9 mouse cellular contexts compared by ENCODE assay signal in genomic region chr11:42419791-42420633, GRCm38 (mm10). TPM values are rescaled to one million over a fixed set of nuclear protein-coding genes. Genes with fewer than 3 reads are reported as not detected.
A peak's percentile ranks its signal among the peaks of the same experiment; 100 is the strongest.
DNase-seq lines count a peak whose midpoint lies in the region; ATAC-seq and TF ChIP-seq lines count a peak whose summit lies in the region.
"Had no signal": no experiment of that assay in that cellular context is flagged by ENCODE, and none has a peak within 500 bp of the region (broad histone marks: within the 10 kb centered on the region; RNA-seq: fewer than 3 reads in every experiment).

No protein-coding gene starts in this region.

- H3K4me3 ChIP-seq in kidney, embryonic 16.5 days (ENCODE audit: low read length) = peak overlapping the region; percentile 59
- peak overlapping the region; percentile 54 for H3K4me3 ChIP-seq in midbrain, postnatal 0 days (ENCODE audit: low read depth, low read length)

- H3K36me3 ChIP-seq in kidney, embryonic 16.5 days (ENCODE audit: insufficient read depth, low read length) = no peaks in the 10 kb centered on the region
- no peaks in the 10 kb centered on the region for H3K36me3 ChIP-seq in midbrain, postnatal 0 days (ENCODE audit: insufficient read depth, low read length)

- H3K27me3 ChIP-seq in kidney, embryonic 16.5 days (ENCODE audit: insufficient read depth, low read length) = peaks cover 7% of the 10 kb centered on the region; the same call in 1 of the 2 replicates
- H3K27me3 ChIP-seq in midbrain, postnatal 0 days (ENCODE audit: insufficient read depth, low read length) = no peaks in the 10 kb centered on the region
- H3K27me3 ChIP-seq: Patski had no signal

- H3K9me3 ChIP-seq in kidney, embryonic 16.5 days (ENCODE audit: low read length) = no peaks in the 10 kb centered on the region
- no peaks in the 10 kb centered on the region for H3K9me3 ChIP-seq in midbrain, postnatal 0 days (ENCODE audit: low read length)

- H3K9ac ChIP-seq in kidney, embryonic 16.5 days (replicated peaks; ENCODE audit: low read length) = peak overlapping the region; percentile 64
- H3K9ac ChIP-seq in midbrain, postnatal 0 days (replicated peaks; ENCODE audit: low read length, poor library complexity, severe bottlenecking) = peak overlapping the region; percentile 68

- no peak; the same call in 1 of the 2 replicates for TF ChIP-seq CTCF in midbrain, postnatal 0 days (IDR thresholded peaks at IDR 0.05)

- H3K4me1 ChIP-seq in kidney, embryonic 16.5 days (ENCODE audit: insufficient read depth, low read length) = no peaks in the 10 kb centered on the region
- H3K4me1 ChIP-seq in midbrain, postnatal 0 days (ENCODE audit: insufficient read depth, low read length) = no peaks in the 10 kb centered on the region

- peak overlapping the region; percentile 96 for H3K4me2 ChIP-seq in kidney, embryonic 16.5 days (replicated peaks; ENCODE audit: low read depth, low read length)
- peak overlapping the region; percentile 72 for H3K4me2 ChIP-seq in midbrain, postnatal 0 days (ENCODE audit: low read depth, low read length, poor library complexity, severe bottlenecking)

- H3K27ac ChIP-seq in kidney, embryonic 16.5 days (ENCODE audit: low read length) = no peak overlapping the region
- H3K27ac ChIP-seq in midbrain, postnatal 0 days (ENCODE audit: low read depth, low read length) = peak overlapping the region; percentile 92

- no peak for DNase-seq in kidney, adult 9 months
- peak; percentile 84 for DNase-seq in cerebellum, adult 9-11 months
- DNase-seq in frontal cortex, postnatal 10 days (ENCODE audit: low spot score in 2 of 2) = peak; percentile 61 to 67
- DNase-seq in layer of hippocampus, postnatal 25 days (ENCODE audit: extremely low spot score in 1 of 2, low spot score in 1 of 2) = peak; percentile 46 to 56
- peak; percentile 62 for DNase-seq in midbrain, postnatal 0 days (ENCODE audit: low spot score)
- DNase-seq in T-cell, adult 2 months (ENCODE audit: low spot score) = no peak
- DNase-seq in spleen, adult 18-20 months = no peak

- peak; percentile 86 for ATAC-seq in kidney, embryonic 16.5 days (ENCODE audit: low FRiP score, low TSS enrichment)
- ATAC-seq in midbrain, postnatal 0 days (ENCODE audit: low FRiP score) = peak; percentile 82
- ATAC-seq: Patski had no signal

- 0% methylated on average over 14 of the region's 40 CpGs for WGBS in kidney, embryonic 16.5 days
- WGBS in midbrain, postnatal 0 days = 1% methylated on average over 23 of the region's 40 CpGs

RNA-seq across cellular contexts. Expression of gene Gabrb2, which starts 0.5 kb away (rescaled TPM):
- polyA plus RNA-seq in kidney, embryonic 16.5 days (2015; fragmentation: Nextera tagmentation; extraction: Ambion mirVana) = 0.85 and 1.4 TPM in 2 replicates
- 100 to 1,000 TPM; 133 to 152 TPM for total RNA-seq in layer of hippocampus, postnatal 25 days (2021)
- 114 and 136 TPM in 2 replicates for total RNA-seq in midbrain, postnatal 0 days (2014; rRNA removed)
- polyA plus RNA-seq in midbrain, postnatal 0 days (2015; fragmentation: Nextera tagmentation; extraction: Ambion mirVana) = 35.7 and 36.9 TPM in 2 replicates
- polyA plus RNA-seq: Patski had no signal

Comparison
In these comparisons a context has a peak if more than half of its experiments do, and no peak if none do; other contexts are left out.
1. DNase-seq: peak in cerebellum, adult 9-11 months (single experiment), frontal cortex, postnatal 10 days (2 of 2), layer of hippocampus, postnatal 25 days (2 of 2) and midbrain, postnatal 0 days (single experiment); none in kidney, adult 9 months (single experiment), T-cell, adult 2 months (single experiment) and spleen, adult 18-20 months (0 of 2).